Mouse (Mus musculus) bone marrow macrophage, adult 2 months (primary cell): ENCODE data around the gene Micu2.

ENCODE experiments used
- CTCF ChIP-seq: IDR thresholded peaks from 2 replicates; pipeline ENCODE4 v1.5.1; 2012; ENCODE audit warnings: low read depth, mild to moderate bottlenecking, low read length, moderate library complexity
- POLR2A ChIP-seq: IDR thresholded peaks from 2 replicates; pipeline ENCODE4 v1.6.1; 2012; ENCODE audit warnings: mild to moderate bottlenecking, low read depth, low read length, borderline replicate concordance

DNA sequence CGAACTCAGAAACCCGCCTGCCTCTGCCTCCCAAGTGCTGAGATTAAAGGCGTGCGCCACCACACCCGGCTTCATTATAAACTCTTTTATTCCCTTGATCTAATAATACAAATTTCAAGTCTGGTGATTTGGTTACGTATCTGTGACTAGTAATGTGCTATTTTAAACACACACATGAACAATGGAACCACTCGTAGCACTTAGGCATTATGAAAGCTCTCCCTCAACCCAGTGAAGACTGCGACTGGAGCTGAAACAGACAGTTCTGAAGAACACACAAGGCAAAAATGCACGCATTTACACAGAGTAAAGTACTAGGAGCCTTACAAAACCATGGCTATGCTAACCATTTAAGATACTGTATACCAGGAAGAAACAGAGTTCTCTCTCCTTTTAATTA lies 121.1 kb downstream of the Micu2 start:
- no peak for TF ChIP-seq POLR2A
- no peak for TF ChIP-seq CTCF
